Comparison of ENCODE assay signal across 9 mouse cellular contexts in genomic region chr17:53566919-53567345, GRCm38 (mm10). TPM values are rescaled to one million over a fixed set of nuclear protein-coding genes. Genes with fewer than 3 reads are reported as not detected.
DNase-seq lines count a peak whose midpoint lies in the region; ATAC-seq and TF ChIP-seq lines count a peak whose summit lies in the region.
"Had no signal": no experiment of that assay in that cellular context is flagged by ENCODE, and none has a peak within 500 bp of the region (broad histone marks: within the 10 kb centered on the region; RNA-seq: fewer than 3 reads in every experiment).

No protein-coding gene starts in this region.

- H3K27ac ChIP-seq in cerebellum, adult 2 months (ENCODE audit: insufficient read depth, low read length): peak overlapping the region; percentile 100
- H3K27ac ChIP-seq in forebrain, postnatal 0 days (ENCODE audit: low read depth, low read length): peak overlapping the region; percentile 92

- peak overlapping the region; percentile 86 for H3K9ac ChIP-seq in forebrain, postnatal 0 days

- DNase-seq in MN1 (ENCODE audit: low spot score): peak; percentile 91
- peak; percentile 78 to 81 for DNase-seq in cerebellum, adult 2 months
- peak; percentile 81 for DNase-seq in forebrain, postnatal 0 days
- peak; percentile 79 for DNase-seq in heart, postnatal 4 days
- peak; percentile 28 for DNase-seq in layer of hippocampus, adult 9-11 months
- DNase-seq in lung, postnatal 25 days (ENCODE audit: low spot score): peak; percentile 85
- DNase-seq in ovary, postnatal 14 days (ENCODE audit: low spot score): peak; percentile 63
- DNase-seq in thymus, postnatal 4 days: peak; percentile 76

- WGBS in cerebellum, adult 2 months: under 1% methylated on average over 30 of the region's 51 CpGs
- 4% methylated on average over 27 of the region's 51 CpGs for WGBS in forebrain, postnatal 0 days

- no peaks in the 10 kb centered on the region for H3K36me3 ChIP-seq in forebrain, postnatal 0 days (ENCODE audit: insufficient read depth)

- peak overlapping the region; percentile 76 for H3K4me3 ChIP-seq in cerebellum, adult 2 months (replicated peaks; ENCODE audit: insufficient read depth, low read depth, low read length)
- H3K4me3 ChIP-seq in forebrain, postnatal 0 days (ENCODE audit: low read depth, low read length): peak overlapping the region; percentile 87

- H3K4me1 ChIP-seq in cerebellum, adult 2 months (ENCODE audit: control insufficient read depth, insufficient read depth, low read length): peaks cover 6% of the 10 kb centered on the region; the same call in 1 of the 2 replicates
- H3K4me1 ChIP-seq in forebrain, postnatal 0 days (ENCODE audit: insufficient read depth): peaks cover 19% of the 10 kb centered on the region; the same call in 1 of the 2 replicates

- no peaks in the 10 kb centered on the region for H3K9me3 ChIP-seq in forebrain, postnatal 0 days (ENCODE audit: low read length)

- peak; percentile 5; the same call in 1 of the 2 replicates for TF ChIP-seq CTCF in cerebellum, adult 2 months (IDR thresholded peaks at IDR 0.05; ENCODE audit: borderline replicate concordance, insufficient read depth, low read depth, low read length)
- peak; percentile 41; the same call in 1 of the 2 replicates for TF ChIP-seq CTCF in forebrain, postnatal 0 days (IDR thresholded peaks at IDR 0.05; ENCODE audit: low read depth)

- ATAC-seq in forebrain, postnatal 0 days: peak; percentile 72

- no peaks in the 10 kb centered on the region for H3K27me3 ChIP-seq in cerebellum, adult 2 months (ENCODE audit: control insufficient read depth, insufficient read depth, low read length)
- no peaks in the 10 kb centered on the region for H3K27me3 ChIP-seq in forebrain, postnatal 0 days (ENCODE audit: insufficient read depth, low read length)

- TF ChIP-seq POLR2A in cerebellum, adult 2 months (IDR thresholded peaks at IDR 0.05; ENCODE audit: borderline replicate concordance, insufficient read depth, low read length): peak; percentile 33; the same call in 1 of the 2 replicates

- peak overlapping the region; percentile 81 for H3K4me2 ChIP-seq in forebrain, postnatal 0 days (ENCODE audit: low read depth)

RNA-seq across cellular contexts. Expression of gene Kat2b, which starts 0.3 kb away (rescaled TPM):
- polyA plus RNA-seq in cerebellum, adult 2 months (2012; rRNA removed): 40.5 and 43.4 TPM in 2 replicates
- total RNA-seq in forebrain, postnatal 0 days (2014; rRNA removed): 19.7 and 20.9 TPM in 2 replicates
- polyA plus RNA-seq in forebrain, postnatal 0 days (2015; fragmentation: Nextera tagmentation; extraction: Ambion mirVana): 1.7 and 2.4 TPM in 2 replicates
- total RNA-seq in heart, postnatal 4 days (2021): 10 to 100 TPM; 79.5 to 84.6 TPM

RNA-seq across cellular contexts. Expression of gene Pp2d1, which starts 27.7 kb away (rescaled TPM):
- not detected in 2 replicates for polyA plus RNA-seq in cerebellum, adult 2 months (2012; rRNA removed)
- total RNA-seq in forebrain, postnatal 0 days (2014; rRNA removed): not detected in 2 replicates
- 0.14 and 0.41 TPM in 2 replicates for polyA plus RNA-seq in forebrain, postnatal 0 days (2015; fragmentation: Nextera tagmentation; extraction: Ambion mirVana)
- not detected for total RNA-seq in heart, postnatal 4 days (2021)
- total RNA-seq: layer of hippocampus, postnatal 14 days had no signal

Comparison
In these comparisons a context has a peak if more than half of its experiments do, and no peak if none do; other contexts are left out.
1. Peak in every context shown above with its lines: DNase-seq, ATAC-seq, H3K4me3 ChIP-seq and H3K27ac ChIP-seq.
2. DNase-seq: peak in every context shown above with its lines; median percentile 91 in MN1; 85 in lung, postnatal 25 days; 81 in forebrain, postnatal 0 days; 80 in cerebellum, adult 2 months; 79 in heart, postnatal 4 days; 76 in thymus, postnatal 4 days; 63 in ovary, postnatal 14 days; 28 in layer of hippocampus, adult 9-11 months.